Mouse (Mus musculus) layer of hippocampus, adult 9-11 months (tissue): ENCODE results near the gene Gm10354.
"Not testable (repeated sequence)": the region's sequence is repeated elsewhere in the genome, so short reads cannot be mapped to it uniquely, and the experiment has no call there.

ENCODE experiments used
- DNase-seq: peaks from one replicate; pipeline ENCODE4 v3.0.0; 2022

The Gm10354 gene

GRCm38 (mm10) chr5:14953587-14953986 lies 25.1 kb downstream of the Gm10354 start:
- not testable (repeated sequence) for DNase-seq

- not testable (repeated sequence) for DNase-seq
Measured at GRCm38 (mm10) chr5:14952749-14953148, 26.0 kb downstream of the Gm10354 start.

GRCm38 (mm10) chr5:14951822-14952221 lies 26.9 kb downstream of the Gm10354 start:
- DNase-seq = not testable (repeated sequence)

GRCm38 (mm10) chr5:14947482-14948198 lies 31.1 kb downstream of the Gm10354 start:
- not testable (repeated sequence) for DNase-seq

- DNase-seq = not testable (repeated sequence)
Measured at GRCm38 (mm10) chr5:14945524-14945923, 33.2 kb downstream of the Gm10354 start.

GRCm38 (mm10) chr5:14941043-14941442 lies 37.7 kb downstream of the Gm10354 start:
- not testable (repeated sequence) for DNase-seq

GRCm38 (mm10) chr5:14938329-14938728 lies 40.4 kb downstream of the Gm10354 start, which contains the start of gene Speer4e:
Gene Speer4e, minus strand, starts transcription at chr5:14938429.
- DNase-seq = not testable (repeated sequence)

GRCm38 (mm10) chr5:14933721-14934120 lies 45.0 kb downstream of the Gm10354 start:
- not testable (repeated sequence) for DNase-seq

- DNase-seq = not testable (repeated sequence)
Measured at GRCm38 (mm10) chr5:14927047-14927446, 51.7 kb downstream of the Gm10354 start.
